Mouse (Mus musculus) central nervous system, embryonic 11.5 days (tissue): ENCODE results near the gene Coil. TPM values are rescaled to one million over a fixed set of nuclear protein-coding genes. Genes with fewer than 3 reads are reported as not detected.

Source experiments
- polyA plus RNA-seq: library from polyadenylated mRNA; depleted of rRNA; stranded (reverse); fragments of >200 nt; gene quantifications from 2 replicates; pipeline ENCODE4 v1.2.3, GENCODE M21; 2012; rRNA removed

Gene Coil
- polyA plus RNA-seq, result 27.9 and 39.1 TPM in 2 replicates

GRCm38 (mm10) chr11:88970202-88970732 lies at the start of gene Coil:
Gene Coil, plus strand, starts transcription at chr11:88970252.

DNA sequence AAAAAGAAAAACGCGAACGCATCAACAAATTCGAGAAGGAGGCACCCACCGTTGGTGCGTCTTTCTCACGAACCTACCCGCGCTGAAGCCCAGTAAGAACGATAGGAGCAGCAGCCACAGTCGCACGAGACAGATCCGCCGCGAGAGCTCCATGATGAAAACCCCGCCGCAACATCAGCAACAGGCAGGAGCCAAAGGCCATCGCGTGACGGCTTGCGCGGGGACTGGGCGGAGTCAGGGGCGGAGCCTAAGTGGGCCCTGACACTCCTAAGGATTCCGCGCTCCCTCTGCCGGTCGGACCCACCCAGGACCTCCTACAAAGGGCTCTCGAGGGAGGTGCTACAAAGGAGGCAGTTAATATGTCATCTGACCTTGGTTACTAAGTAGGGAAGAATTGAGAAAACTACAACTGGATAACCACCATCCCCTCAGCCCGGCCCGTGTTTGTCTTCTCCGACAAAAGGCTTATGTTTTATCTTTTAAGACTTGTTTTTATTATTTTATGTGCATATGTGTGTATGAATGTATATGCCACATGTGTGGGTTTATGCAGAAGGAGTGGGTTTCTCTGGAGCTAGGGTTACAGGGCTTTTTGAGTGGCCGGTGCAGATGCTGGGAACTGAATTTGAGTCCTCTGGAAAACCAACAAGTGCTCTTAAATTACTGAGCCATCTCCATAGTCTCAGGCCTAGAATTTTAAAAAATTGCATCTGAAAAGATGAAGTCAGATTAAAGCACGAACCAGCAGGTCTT lies 14.7 kb upstream of the Coil start, which contains the start of gene Scpep1:
Scpep1 (minus strand) TSS at position 249 of the 753 bp plus-strand sequence.

GRCm38 (mm10) chr11:88966881-88967361 lies 3.1 kb upstream of the Coil start, which contains the start of gene Elobl:
Gene Elobl, minus strand, starts transcription at chr11:88966931.

DNA sequence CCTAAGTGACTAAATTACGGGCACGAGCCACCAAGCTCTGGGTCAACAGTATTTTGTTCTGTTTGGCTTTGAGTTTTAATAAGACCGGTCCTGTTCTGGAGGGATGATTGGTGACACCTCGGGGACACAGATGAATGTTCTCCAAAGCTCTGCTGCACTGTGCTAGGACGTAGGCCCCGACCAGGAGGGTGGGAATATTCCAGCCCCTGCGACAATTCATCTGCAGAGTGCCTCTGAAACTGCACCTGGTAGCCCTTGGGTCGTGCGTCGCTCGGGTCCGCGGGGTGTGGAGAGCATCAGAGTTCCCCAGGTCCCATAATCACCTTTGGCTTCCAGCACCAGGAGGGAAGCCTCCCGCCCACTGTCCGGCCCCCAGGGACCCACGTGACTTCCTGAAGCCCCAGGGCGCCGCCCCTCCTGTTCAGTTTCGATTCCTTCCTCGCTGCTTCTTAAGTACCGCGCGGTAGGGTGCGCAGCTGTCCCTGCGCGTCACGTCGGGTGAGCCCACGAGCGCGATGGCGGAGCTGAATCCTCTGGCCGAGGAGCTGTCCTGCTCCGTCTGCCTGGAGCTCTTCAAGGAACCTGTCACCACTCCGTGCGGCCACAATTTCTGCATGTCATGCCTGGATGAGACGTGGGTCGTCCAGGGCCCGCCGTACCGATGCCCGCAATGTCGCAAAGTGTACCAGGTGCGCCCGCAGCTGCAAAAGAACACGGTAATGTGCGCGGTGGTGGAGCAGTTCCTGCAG lies 29.1 kb downstream of the Coil start, which contains the start of gene Trim25:
Trim25 (plus strand) TSS at position 403 of the 749 bp plus-strand sequence.

Other genes with a start within 250 kb of the Coil start
- 22.1 and 28.5 TPM in 2 replicates for gene Akap1, start 105.7 kb upstream of the Coil start, polyA plus RNA-seq
- 21.2 and 28.3 TPM in 2 replicates for gene Scpep1, start 14.8 kb upstream of the Coil start, polyA plus RNA-seq
- gene Elobl, start 3.3 kb upstream of the Coil start, polyA plus RNA-seq, result not detected in 2 replicates
- 3.2 and 3.5 TPM in 2 replicates for gene Trim25, start 29.1 kb downstream of the Coil start, polyA plus RNA-seq
- 5.3 and 8.6 TPM in 2 replicates for gene Dgke, start 96.6 kb downstream of the Coil start, polyA plus RNA-seq
- not detected in 2 replicates for gene Gm525, start 103.6 kb downstream of the Coil start, polyA plus RNA-seq